Mouse (Mus musculus) erythroblast, adult 5-6 weeks (primary cell): ENCODE measurements around the gene Ptpre. TPM values are rescaled to one million over a fixed set of nuclear protein-coding genes. Genes with fewer than 3 reads are reported as not detected.

ENCODE experiments used
- ATAC-seq: replicated peaks from 2 replicates; pipeline ENCODE4 v1.8.0; 2016; ENCODE audit warnings: moderate number of reproducible peaks, mild to moderate bottlenecking, moderate TSS enrichment, inconsistent platforms; ENCODE audit not compliant: poor library complexity, low FRiP score, severe bottlenecking
- total RNA-seq, 2 experiments: library from RNA; stranded (forward) in 1 of 2; stranded (reverse) in 1 of 2; fragments of 150-400 nt in 1 of 2; fragments of 200-764, 138-1000 nt in 1 of 2; gene quantifications; 2 replicates each; pipeline versions ENCODE4 v1.2.3 to v1.2.4; 2015 to 2017; ENCODE audit warnings: low replicate concordance in 2 of 2

The Ptpre gene
- total RNA-seq, 2 experiments from 2014 or later = 11.9 to 19.7 TPM

DNA sequence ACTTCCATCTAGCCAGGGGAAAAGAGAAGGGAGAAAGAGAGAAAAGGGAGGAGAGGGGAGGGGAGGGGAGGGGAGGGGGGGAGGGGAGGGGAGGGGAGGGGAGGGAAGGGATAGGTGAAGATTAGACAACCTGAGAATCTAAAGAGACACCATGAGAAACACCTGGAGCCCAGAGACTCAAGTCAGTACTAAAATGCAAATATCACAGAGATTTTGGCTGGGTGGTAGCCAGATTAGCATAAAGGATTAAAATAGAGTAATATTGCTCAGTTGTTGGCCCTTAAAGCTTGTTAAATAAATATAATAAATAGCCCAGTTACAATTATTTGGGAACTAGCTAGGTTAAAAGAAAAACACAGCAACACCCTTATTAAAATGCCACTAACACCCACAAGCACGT, 175.3 kb downstream of the Ptpre start:
- no peak for ATAC-seq

DNA sequence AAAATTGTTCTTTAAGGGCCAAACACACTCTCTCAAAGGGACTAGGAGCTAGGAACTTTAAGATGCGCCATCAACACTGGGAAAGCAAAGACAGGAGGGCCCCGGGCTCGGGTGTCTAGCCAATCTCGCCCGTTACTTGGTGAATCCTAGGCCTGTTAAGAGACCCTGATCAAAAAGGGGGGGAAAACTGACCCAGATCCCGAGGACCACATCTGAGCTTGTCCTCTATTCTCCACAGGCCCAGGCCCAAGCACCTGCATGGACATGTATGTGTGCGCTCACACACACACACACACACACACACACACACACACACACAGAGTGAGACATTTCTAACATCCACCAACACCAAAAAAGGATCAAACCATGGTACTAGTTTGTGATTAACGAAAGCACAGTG, 176.0 kb downstream of the Ptpre start:
- ATAC-seq = no peak

DNA sequence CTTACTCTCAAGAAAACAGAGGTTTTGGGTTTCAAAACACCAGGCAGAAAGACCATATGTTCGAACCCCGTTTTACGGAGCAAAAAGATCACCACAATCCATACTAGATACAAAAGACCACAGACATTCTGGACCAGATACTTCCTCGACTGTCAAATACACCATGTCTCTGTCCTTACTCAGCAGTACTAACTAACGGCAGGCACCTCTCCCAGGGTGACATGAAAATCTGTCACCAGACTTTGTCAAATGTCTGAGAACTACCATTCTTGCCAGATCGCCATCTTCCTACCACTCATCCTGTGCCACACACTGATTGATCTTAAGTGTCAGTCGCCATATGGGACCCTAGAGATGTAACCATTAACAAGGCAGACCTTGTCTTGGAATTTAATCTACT, 177.9 kb downstream of the Ptpre start:
- peak; percentile 41 for ATAC-seq

DNA sequence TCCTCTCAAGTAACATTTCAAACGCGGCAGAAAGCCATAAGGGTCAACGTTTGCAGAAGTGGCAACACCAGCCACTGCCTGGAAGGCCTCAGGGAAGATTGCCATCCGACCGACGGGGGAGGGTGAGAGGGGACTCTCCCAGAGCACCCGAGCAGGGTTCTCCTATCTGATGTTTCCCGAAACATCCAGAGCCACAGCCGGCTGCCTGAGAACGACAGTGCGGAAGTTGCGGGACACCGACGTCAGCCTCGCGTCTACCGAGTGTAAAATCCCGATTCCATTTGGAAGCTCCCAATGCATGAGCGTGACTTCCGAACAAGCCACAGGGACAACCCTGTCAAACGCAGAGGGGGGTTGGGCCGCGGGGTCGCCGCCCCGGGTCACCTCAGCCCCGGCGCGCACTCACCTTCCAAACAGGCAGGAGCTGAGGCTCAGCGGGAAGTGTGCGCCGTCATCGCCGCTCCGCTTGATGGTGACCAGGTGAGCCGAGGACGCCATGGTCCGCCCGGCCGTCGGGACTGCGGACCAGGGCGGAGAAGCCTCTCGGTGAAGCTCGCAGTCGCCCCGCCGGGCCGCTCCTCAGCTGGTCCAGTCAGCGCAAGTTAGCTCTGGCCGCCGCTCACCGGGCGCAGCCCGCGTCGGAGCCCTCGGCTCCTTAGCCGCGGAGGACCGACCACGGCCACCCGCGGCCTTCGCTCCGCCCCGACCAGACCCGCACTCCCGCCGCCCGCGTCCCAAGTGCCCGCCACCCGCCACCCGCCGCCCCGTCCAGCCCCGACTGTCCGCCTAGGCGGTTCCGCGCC, 178.6 kb downstream of the Ptpre start, which contains the start of gene Mki67:
TSS of gene Mki67 (minus strand) at position 720 of the 803 bp plus-strand sequence.
- peak; percentile 43 for ATAC-seq

DNA sequence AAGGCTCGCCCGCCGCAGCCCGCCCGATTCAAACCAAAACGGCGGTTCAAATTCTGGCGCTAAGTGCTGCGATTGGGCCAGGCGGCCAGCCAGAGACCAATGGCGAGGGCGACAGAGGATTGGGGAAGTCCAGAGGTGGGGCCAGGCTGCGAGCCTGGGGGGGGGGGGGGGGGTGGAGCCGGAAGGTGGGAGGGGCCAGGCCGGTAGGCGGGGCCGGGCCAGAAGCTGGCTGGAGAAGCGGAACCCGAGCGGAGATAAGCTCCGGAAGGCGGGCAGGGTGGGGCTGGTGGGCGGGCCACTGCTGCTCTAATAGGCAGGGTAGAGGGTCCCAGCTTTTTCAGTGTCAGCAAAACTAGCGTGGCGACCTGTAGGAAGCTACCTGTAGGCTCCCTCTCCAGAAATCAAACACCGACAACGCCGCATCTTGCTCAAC, 179.2 kb downstream of the Ptpre start:
- peak; percentile 75 for ATAC-seq

DNA sequence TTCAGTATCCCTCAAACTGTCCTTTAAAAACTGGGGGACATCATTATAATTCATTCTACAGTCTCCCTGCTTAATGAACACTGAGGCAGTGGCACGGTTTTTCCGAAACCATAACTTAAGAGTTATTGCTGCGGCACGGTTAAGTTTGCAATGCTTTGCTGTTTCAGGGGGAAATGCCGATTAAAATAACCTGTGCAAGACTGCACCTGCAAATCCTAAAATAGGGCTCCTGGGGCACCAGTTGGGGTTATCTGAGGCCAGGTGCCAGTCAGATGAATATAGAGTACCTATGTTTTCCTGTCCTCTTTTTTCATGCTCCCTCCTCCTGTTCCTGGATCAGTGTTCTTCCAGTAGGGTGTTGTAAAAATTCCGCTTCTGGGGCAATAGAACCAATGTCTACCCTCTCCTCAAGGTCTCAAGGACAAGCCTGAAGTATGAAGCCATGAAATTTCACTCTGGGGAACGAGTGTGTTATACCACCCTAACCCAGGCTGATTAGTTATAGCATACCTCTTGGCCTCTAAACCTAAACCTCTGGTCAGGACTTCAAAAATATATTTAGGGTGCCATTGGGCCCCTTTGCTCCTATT, 179.8 kb downstream of the Ptpre start:
- ATAC-seq = no peak

DNA sequence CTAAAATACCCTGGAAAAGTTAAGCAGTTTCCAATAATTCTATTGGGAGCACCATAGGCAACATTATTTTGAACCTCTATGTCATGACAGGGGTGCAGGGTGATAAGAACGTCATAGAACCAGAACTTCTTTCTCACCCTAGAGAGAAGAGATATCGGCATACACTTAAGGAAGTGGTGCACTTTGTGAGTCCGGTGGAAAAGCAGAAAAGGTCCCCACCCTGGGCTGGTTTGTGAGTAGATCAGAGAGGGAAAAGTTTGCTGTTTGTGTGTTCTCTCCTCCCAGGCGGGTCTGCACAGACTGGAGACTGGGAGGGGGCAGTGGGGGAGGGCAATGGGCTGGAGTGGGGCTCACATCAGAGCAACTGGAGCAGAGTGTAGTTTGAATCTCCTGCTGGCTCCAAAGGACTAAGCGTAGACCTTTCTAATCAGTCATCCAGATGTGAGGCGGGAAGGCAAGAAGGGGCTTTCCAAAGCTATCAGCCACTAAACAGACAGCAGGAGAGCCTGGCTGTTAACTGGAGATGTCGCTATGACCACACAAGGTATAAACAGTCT, 184.2 kb downstream of the Ptpre start:
- ATAC-seq = peak; percentile 88

DNA sequence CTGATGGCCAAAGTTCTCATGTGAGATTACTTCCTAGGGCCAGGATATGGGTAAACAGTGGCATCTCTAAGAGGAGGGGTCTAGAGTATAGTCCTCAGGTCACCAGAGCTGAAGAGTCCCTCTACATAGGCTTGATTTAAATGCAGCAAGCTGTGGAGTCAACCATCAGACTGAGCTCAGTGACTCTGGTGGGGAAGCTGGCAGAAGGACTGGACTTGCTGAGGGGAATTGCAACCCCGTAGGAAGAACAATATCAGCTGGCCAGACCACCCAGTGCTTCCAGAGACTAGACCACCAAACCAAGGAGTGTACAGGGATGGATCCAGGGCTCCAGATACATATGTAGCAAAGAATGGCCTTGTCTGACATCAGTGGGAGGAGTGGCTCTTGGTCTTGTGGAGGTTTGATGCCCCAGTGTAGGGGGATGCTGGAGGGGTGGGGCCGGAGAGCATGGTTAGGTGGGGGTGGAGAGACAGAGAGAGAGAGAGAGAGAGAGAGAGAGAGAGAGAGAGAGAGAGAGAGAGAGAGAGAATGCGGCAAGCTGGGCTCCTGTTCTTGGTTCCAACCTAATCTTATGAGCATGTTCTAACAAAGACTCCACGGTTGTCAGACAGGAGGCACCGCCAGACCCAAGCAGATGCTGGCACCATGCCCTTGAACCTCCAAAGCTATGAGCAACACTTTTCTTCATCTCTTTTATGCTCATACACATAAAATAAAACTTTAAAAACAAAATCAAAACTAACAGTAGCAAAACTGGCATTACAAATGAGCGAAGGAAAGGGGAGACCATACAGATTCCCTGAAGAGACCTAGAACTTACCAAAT, 184.9 kb downstream of the Ptpre start:
- ATAC-seq = peak; percentile 49

DNA sequence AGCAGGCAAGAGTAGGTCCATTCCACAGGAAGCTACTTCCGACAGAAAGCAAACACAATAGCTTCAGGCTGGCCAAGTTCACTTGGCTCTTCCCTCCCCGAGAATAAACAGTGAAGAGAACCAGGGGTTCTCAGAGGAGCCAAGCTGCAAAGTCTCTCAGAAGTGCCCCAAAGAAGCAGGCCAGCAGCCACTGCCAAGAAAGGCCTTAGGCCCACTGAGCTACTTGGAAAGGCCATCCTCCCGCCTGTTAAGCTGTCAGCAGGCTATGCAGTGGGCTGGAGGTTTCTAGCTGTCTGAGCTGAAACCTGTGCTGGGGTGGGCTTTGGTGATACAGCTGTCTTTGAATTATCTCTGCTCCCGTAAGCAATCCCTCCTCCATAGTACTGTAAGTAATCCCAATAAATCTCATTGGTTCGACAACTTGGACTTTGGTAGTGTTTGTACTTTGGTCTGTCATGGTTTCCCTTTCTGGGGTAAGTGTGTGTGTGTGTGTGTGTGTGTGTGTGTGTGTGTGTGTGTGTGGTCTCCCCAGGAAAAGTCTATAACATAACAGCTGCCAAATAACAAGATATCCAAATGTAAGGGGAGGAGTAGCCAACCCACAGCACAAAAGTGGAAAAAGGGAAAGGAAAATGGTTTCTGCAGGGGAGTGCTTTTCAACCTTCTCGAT, 186.5 kb downstream of the Ptpre start:
- no peak for ATAC-seq

DNA sequence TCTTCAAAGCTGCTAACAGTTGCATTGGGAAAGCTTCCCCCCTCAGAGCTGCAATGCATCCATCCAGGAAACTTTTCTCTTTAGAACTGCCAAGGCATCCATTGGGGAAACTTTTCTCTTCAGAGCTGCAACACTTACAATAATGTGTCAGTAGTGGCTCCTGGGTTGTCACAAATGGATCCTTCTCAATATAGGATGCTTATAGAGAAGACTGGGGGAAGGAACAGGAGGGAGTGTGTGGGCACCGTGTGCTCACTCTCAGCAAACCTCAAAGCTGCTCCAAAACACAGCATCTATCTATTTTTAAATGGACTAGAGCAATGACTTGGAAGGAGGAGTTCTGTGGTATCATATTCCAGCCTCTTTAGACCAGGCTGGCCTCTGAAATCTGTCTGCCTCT, 189.4 kb downstream of the Ptpre start:
- no peak for ATAC-seq

DNA sequence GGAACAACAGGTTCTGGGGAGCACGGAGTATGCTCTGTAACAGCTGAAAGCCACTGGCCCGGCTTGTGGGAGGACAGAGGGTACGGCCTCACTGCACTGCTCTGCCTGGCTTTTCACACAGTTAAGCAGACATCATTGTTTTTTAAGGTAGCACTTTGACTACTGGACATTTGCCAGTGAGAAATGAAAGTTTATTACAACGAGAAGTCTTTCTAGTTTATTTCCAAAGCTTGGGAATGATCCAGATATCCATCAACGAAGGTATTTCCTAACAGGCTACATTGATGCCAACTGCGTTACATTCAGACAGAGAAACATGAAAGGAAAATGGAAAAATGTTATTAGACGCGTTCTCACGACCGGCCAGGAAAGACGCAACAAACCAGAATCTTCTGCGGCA, 190.8 kb downstream of the Ptpre start:
- no peak for ATAC-seq

DNA sequence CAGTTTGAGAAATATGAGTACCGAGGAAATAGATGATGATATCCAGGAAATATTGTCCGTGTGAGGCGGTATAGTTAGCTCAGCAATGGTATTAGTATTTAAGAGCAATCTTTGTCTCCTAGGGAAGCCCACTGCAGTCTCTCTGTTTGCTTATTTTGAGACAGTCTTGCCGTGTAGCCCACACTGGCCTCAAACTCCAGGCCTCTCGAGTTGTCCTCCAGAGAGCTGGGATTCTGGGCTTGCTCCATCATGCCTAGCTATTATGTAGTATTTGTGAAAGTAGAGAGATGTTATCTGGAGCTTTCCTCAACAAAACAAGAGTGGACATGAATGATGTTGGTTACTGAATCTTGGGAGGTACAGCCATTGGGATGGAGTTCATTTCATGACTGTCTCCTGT, 197.1 kb downstream of the Ptpre start:
- ATAC-seq = no peak

DNA sequence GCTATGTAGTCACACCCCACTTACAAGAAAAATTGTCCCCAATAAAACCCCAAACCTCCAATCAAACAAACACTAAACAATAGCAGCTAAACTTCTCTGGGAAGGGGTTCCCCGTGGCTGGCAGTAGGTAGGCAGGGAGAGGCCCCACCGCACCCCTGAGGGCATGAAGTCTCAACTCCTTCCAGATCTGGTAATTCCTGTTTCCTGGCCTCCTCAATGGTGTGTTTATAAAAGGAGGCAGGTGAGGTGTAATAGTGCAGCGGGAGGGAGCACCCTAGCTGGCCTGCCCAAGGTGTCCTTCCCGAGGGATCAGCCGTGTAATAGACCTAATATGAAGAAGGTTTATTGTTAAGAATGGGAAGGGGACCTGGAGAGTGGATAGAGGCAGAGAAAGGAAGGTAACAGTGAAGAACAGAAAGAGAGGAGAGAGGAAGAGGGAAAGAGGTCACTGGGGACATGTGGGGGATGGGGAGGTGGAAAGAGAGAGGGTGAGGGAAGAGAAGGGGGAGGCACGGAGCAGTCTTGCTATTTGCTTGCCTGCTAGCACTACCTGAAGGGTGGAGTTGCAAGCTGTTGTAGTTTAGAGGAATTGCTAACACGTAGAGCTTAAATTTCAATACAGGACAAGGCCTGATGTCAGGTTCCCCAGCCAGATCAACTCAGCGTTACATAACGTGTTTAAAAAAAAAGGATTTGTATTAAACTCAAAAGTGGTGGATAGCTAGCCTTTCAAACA, 197.8 kb downstream of the Ptpre start:
- peak; percentile 24 for ATAC-seq

Other genes starting within 250 kb of the Ptpre start
- gene Foxi2, start 127.2 kb upstream of the Ptpre start, total RNA-seq (2015; ENCODE audit: low replicate concordance) = not detected in 2 replicates
- not detected in 2 replicates for gene Foxi2, start 127.2 kb upstream of the Ptpre start, total RNA-seq (2017; ENCODE audit: low replicate concordance)
- gene Clrn3, start 8.8 kb upstream of the Ptpre start, total RNA-seq (2015; ENCODE audit: low replicate concordance) = not detected in 2 replicates
- gene Clrn3, start 8.8 kb upstream of the Ptpre start, total RNA-seq (2017; ENCODE audit: low replicate concordance) = 0.26 TPM in 1 of 2 replicates, not detected in the other
- 808 and 979 TPM in 2 replicates for gene Mki67, start 178.9 kb downstream of the Ptpre start, total RNA-seq (2015; ENCODE audit: low replicate concordance)
- 1,323 and 1,353 TPM in 2 replicates for gene Mki67, start 178.9 kb downstream of the Ptpre start, total RNA-seq (2017; ENCODE audit: low replicate concordance)